Mouse (Mus musculus) CH12.LX (cell line): Measurements from ENCODE around the gene 1700042G07Rik. TPM values are rescaled to one million over a fixed set of nuclear protein-coding genes. Genes with fewer than 3 reads are reported as not detected.

Experiments
- DNase-seq: peaks from one replicate; pipeline ENCODE4 v3.0.0-alpha.2; 2013; ENCODE audit errors: extremely low read depth
- H3K27ac ChIP-seq: 2 replicates; pipeline ENCODE4 v1.5.1; 2012; ENCODE audit warnings: low read depth, mild to moderate bottlenecking, control low read depth, moderate library complexity; ENCODE audit not compliant: insufficient read depth
- H3K27me3 ChIP-seq: replicated peaks from 2 replicates; pipeline ENCODE3; 2012; ENCODE audit warnings: inconsistent platforms
- H3K36me3 ChIP-seq, 2 experiments: replicated peaks in 1 of 2; 2 replicates each; pipeline versions ENCODE3 to v1.6.1; 2012; ENCODE audit warnings: inconsistent platforms in 1 of 2, low read length in 1 of 2, mild to moderate bottlenecking in 1 of 2, mixed read lengths in 1 of 2, moderate library complexity in 1 of 2; ENCODE audit not compliant: control insufficient read depth in 1 of 2, insufficient read depth in 1 of 2
- H3K4me1 ChIP-seq, 2 experiments: 2 replicates each; pipeline ENCODE4 v1.6.1; 2012; ENCODE audit warnings: inconsistent platforms in 1 of 2, moderate library complexity in 1 of 2; ENCODE audit not compliant: insufficient read depth in 2 of 2, control insufficient read depth in 1 of 2
- H3K4me2 ChIP-seq: 2 replicates; pipeline ENCODE4 v1.6.1; 2012; ENCODE audit warnings: low read depth, mild to moderate bottlenecking, control low read depth; ENCODE audit not compliant: poor library complexity, insufficient read depth, severe bottlenecking
- H3K4me3 ChIP-seq, 3 experiments: fragments of 150-350 bp in 1 of 3; sonication (generic) in 1 of 3; replicated peaks in 1 of 3; 2 replicates each; pipeline versions ENCODE3 to v1.5.1; 2011 to 2012; ENCODE audit warnings: low read depth in 2 of 3, low read length in 2 of 3, mild to moderate bottlenecking in 2 of 3, moderate library complexity in 2 of 3, control low read depth in 1 of 3, improper control_type of control experiment in 1 of 3, inconsistent platforms in 1 of 3, mixed read lengths in 1 of 3; ENCODE audit not compliant: poor library complexity in 1 of 3
- H3K79me2 ChIP-seq: replicated peaks from 2 replicates; pipeline ENCODE4 v1.6.1; 2012; ENCODE audit warnings: mild to moderate bottlenecking, moderate library complexity; ENCODE audit not compliant: control insufficient read depth, poor library complexity, insufficient read depth, severe bottlenecking; ENCODE audit errors: extremely low read depth
- H3K9ac ChIP-seq: 2 replicates; pipeline ENCODE4 v1.6.1; 2012; ENCODE audit warnings: low read depth, mild to moderate bottlenecking, control low read depth, moderate library complexity; ENCODE audit not compliant: insufficient read depth
- H3K9me3 ChIP-seq: replicated peaks from 2 replicates; pipeline ENCODE3; 2012; ENCODE audit warnings: low read length, inconsistent platforms, mixed read lengths
- BHLHE40 ChIP-seq: IDR thresholded peaks from 2 replicates; pipeline ENCODE4 v1.6.1; 2011; ENCODE audit warnings: mild to moderate bottlenecking, low read depth, low read length, improper control_type of control experiment
- CHD1 ChIP-seq: IDR thresholded peaks from 2 replicates; pipeline ENCODE4 v1.6.1; 2012; ENCODE audit warnings: low read depth, low read length, improper control_type of control experiment, inconsistent platforms
- CHD2 ChIP-seq: IDR thresholded peaks from 2 replicates; pipeline ENCODE4 v1.6.1; 2011; ENCODE audit warnings: low read length, improper control_type of control experiment
- CTCF ChIP-seq, 2 experiments: IDR thresholded peaks in 1 of 2; conservative IDR thresholded peaks in 1 of 2; 2 replicates each; pipeline ENCODE4 v1.5.1; 2011 to 2012; ENCODE audit warnings: low read depth in 2 of 2, low read length in 2 of 2, improper control_type of control experiment in 1 of 2, inconsistent platforms in 1 of 2, mild to moderate bottlenecking in 1 of 2, moderate library complexity in 1 of 2
- ELF1 ChIP-seq: IDR thresholded peaks from 2 replicates; pipeline ENCODE4 v1.6.1; 2014; ENCODE audit warnings: low read depth, mild to moderate bottlenecking, inconsistent platforms, low read length, improper control_type of control experiment
- ETS1 ChIP-seq: conservative IDR thresholded peaks from 2 replicates; pipeline ENCODE4 v1.6.1; 2012; ENCODE audit warnings: low read depth, mild to moderate bottlenecking, inconsistent platforms, low read length, improper control_type of control experiment, moderate library complexity
- HCFC1 ChIP-seq: IDR thresholded peaks from 2 replicates; pipeline ENCODE4 v1.6.1; 2012; ENCODE audit warnings: low read depth, mild to moderate bottlenecking, inconsistent platforms, low read length, improper control_type of control experiment
- IRF4 ChIP-seq: IDR thresholded peaks from 2 replicates; pipeline ENCODE4 v1.6.1; 2014; ENCODE audit warnings: low read depth, mild to moderate bottlenecking, inconsistent platforms, low read length, improper control_type of control experiment
- JUN ChIP-seq: IDR thresholded peaks from 2 replicates; pipeline ENCODE4 v1.6.1; 2011; ENCODE audit warnings: low read depth, mild to moderate bottlenecking, low read length, improper control_type of control experiment, moderate library complexity; ENCODE audit not compliant: insufficient read depth
- JUND ChIP-seq: conservative IDR thresholded peaks from 2 replicates; pipeline ENCODE4 v1.6.1; 2011; ENCODE audit warnings: low read depth, low read length, improper control_type of control experiment
- KAT2A ChIP-seq: IDR thresholded peaks from 2 replicates; pipeline ENCODE4 v1.6.1; 2012; ENCODE audit warnings: low read length, improper control_type of control experiment, inconsistent platforms; ENCODE audit not compliant: insufficient replicate concordance
- MAX ChIP-seq: IDR thresholded peaks from 2 replicates; pipeline ENCODE4 v1.6.1; 2011; ENCODE audit warnings: low read length, improper control_type of control experiment
- MAZ ChIP-seq: IDR thresholded peaks from 2 replicates; pipeline ENCODE4 v1.6.1; 2012; ENCODE audit warnings: low read depth, mild to moderate bottlenecking, inconsistent platforms, low read length, improper control_type of control experiment, moderate library complexity
- MEF2A ChIP-seq: IDR thresholded peaks from 2 replicates; pipeline ENCODE4 v1.6.1; 2014; ENCODE audit warnings: low read depth, mild to moderate bottlenecking, inconsistent platforms, low read length, improper control_type of control experiment, borderline replicate concordance
- MXI1 ChIP-seq: IDR thresholded peaks from 2 replicates; pipeline ENCODE4 v1.6.1; 2011; ENCODE audit warnings: mild to moderate bottlenecking, low read depth, low read length, improper control_type of control experiment
- MYC ChIP-seq: IDR thresholded peaks from 2 replicates; pipeline ENCODE4 v1.6.1; 2011; ENCODE audit warnings: low read depth, mild to moderate bottlenecking, improper control_type of control experiment, low read length
- NRF1 ChIP-seq: IDR thresholded peaks from 2 replicates; pipeline ENCODE4 v1.6.1; 2014; ENCODE audit warnings: low read depth, mild to moderate bottlenecking, inconsistent platforms, low read length, improper control_type of control experiment, moderate library complexity
- PAX5 ChIP-seq: IDR thresholded peaks from 2 replicates; pipeline ENCODE4 v1.6.1; 2012; ENCODE audit warnings: low read length, inconsistent platforms, mixed read lengths
- POLR2A ChIP-seq: IDR thresholded peaks from 2 replicates; pipeline ENCODE4 v1.6.1; 2011; ENCODE audit warnings: low read depth, mild to moderate bottlenecking, improper control_type of control experiment, low read length
- RAD21 ChIP-seq: IDR thresholded peaks from 2 replicates; pipeline ENCODE4 v1.6.1; 2011; ENCODE audit warnings: low read depth, mild to moderate bottlenecking, low read length, improper control_type of control experiment, moderate library complexity
- RCOR1 ChIP-seq: conservative IDR thresholded peaks from 2 replicates; pipeline ENCODE4 v1.6.1; 2012; ENCODE audit warnings: low read depth, mild to moderate bottlenecking, inconsistent platforms, low read length, improper control_type of control experiment
- SIN3A ChIP-seq: IDR thresholded peaks from 2 replicates; pipeline ENCODE4 v1.6.1; 2012; ENCODE audit warnings: low read length, improper control_type of control experiment, inconsistent platforms
- TBP ChIP-seq: conservative IDR thresholded peaks from 2 replicates; pipeline ENCODE4 v1.6.1; 2011; ENCODE audit warnings: low read depth, low read length, improper control_type of control experiment
- TCF12 ChIP-seq: IDR thresholded peaks from 2 replicates; pipeline ENCODE4 v1.6.1; 2014; ENCODE audit warnings: low read depth, mild to moderate bottlenecking, inconsistent platforms, low read length, improper control_type of control experiment
- USF1 ChIP-seq: IDR thresholded peaks from 2 replicates; pipeline ENCODE4 v1.6.1; 2014; ENCODE audit warnings: low read depth, mild to moderate bottlenecking, inconsistent platforms, low read length, improper control_type of control experiment
- USF2 ChIP-seq: conservative IDR thresholded peaks from 2 replicates; pipeline ENCODE4 v1.6.1; 2011; ENCODE audit warnings: low read depth, low read length, improper control_type of control experiment
- ZC3H11A ChIP-seq: IDR thresholded peaks from 2 replicates; pipeline ENCODE4 v1.6.1; 2012; ENCODE audit warnings: low read depth, mild to moderate bottlenecking, inconsistent platforms, low read length, improper control_type of control experiment
- ZMIZ1 ChIP-seq: IDR thresholded peaks from 2 replicates; pipeline ENCODE4 v1.6.1; 2012; ENCODE audit warnings: low read depth, mild to moderate bottlenecking, inconsistent platforms, low read length, improper control_type of control experiment
- ZNF384 ChIP-seq: IDR thresholded peaks from 2 replicates; pipeline ENCODE4 v1.6.1; 2012; ENCODE audit warnings: low read depth, low read length, improper control_type of control experiment, inconsistent platforms
- dilution Hi-C: fragments of 300-500 bp; cut with MboI; formaldehyde crosslinking; loops from 2 replicates; pipeline ENCODE4 v1.14.3; 2020; ENCODE audit warnings: low sequenced_read_pairs; ENCODE audit not compliant: extremely low pct_unique_long_range_greater_than_20kb, extremely low pct_ligation_motif_present
- in situ Hi-C: fragments of 300-500 bp; cut with MboI; formaldehyde crosslinking; loops from 3 replicates; pipeline ENCODE4 v1.14.3; 2019; ENCODE audit warnings: low sequenced_read_pairs, low pct_ligation_motif_present, low pct_unique_long_range_greater_than_20kb, mixed read lengths
- polyA plus RNA-seq: library from polyadenylated mRNA; unstranded; fragments of >175 nt; gene quantifications from 2 replicates; pipeline ENCODE4 v1.2.1, GENCODE M21; 2012; ENCODE audit warnings: low read depth; ENCODE audit not compliant: insufficient read length
- total RNA-seq, 2 experiments: library from RNA; depleted of rRNA; stranded (reverse); fragments of 300-350 nt in 1 of 2; fragments of >200 nt in 1 of 2; gene quantifications; 2 replicates each; pipeline ENCODE4 v1.2.3; 2012 to 2014

Gene 1700042G07Rik
- total RNA-seq (2012; rRNA removed) = not detected in 2 replicates
- total RNA-seq (2014; rRNA removed) = not detected in 2 replicates
- not detected in 2 replicates for polyA plus RNA-seq

DNA sequence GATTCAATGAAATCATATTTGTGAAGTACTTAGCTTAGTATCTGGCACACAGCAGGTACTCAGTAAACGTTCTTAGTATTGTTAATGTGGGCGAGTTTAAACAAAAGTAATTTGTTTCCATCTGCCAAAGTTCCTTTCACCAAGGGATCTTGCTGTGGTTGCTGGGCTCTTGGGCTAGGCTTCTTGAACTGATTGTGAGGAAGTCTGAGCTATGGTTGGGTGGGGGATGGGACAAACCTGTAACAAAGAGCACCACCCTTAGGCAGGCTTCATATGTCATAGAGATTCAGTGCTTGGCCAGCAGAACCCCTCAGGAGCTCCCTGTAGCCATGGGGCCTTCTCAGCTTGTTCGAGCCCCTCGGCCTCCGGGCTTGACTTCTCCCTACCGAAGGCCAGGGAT lies at the start of gene 1700042G07Rik, which contains the start of gene Gm49337:
Gene 1700042G07Rik, plus strand, starts transcription at position 301 of the 400 bp plus-strand sequence.
Gene Gm49337, plus strand, starts transcription at position 313 of the 400 bp plus-strand sequence.
- no peak within 1 kb of the TSS for H3K9ac ChIP-seq
- H3K9me3 ChIP-seq = no peaks in the 10 kb centered on the region
- in situ Hi-C loops = loop anchor here (5.0 to 25.0 kb wide), 3 partner anchors 94 to 639 kb away; partner anchors contain the start of genes Hpdl, Mutyh and Toe1
- H3K36me3 ChIP-seq = no peaks in the 10 kb centered on the region
- peaks cover 21 to 39% of the 10 kb centered on the region in 2 experiments for H3K4me1 ChIP-seq
- no peak within 1 kb of the TSS for H3K4me3 ChIP-seq
- H3K27me3 ChIP-seq = no peaks in the 10 kb centered on the region
- TF ChIP-seq MEF2A (no peak), MAZ (no peak), KAT2A (no peak), TBP (no peak), RCOR1 (no peak), SIN3A (no peak), MYC (no peak), PAX5 (no peak), IRF4 (no peak), CHD1 (no peak), JUN (no peak), HCFC1 (no peak), MXI1 (no peak), POLR2A (no peak), CHD2 (no peak), CTCF (conservative IDR thresholded peaks at IDR 0.05 in 1 of 2, IDR thresholded peaks at IDR 0.05 in 1 of 2; ENCODE audit: low read depth in 2 of 2, low read length in 2 of 2) (no peak), RAD21 (no peak)
- TF ChIP-seq, all 38 proteins: peak for 0
- H3K27ac ChIP-seq = no peak within 1 kb of the TSS
- H3K79me2 ChIP-seq = no peaks in the 10 kb centered on the region
- H3K4me2 ChIP-seq = no peak within 1 kb of the TSS
- DNase-seq = no peak
- dilution Hi-C loops = no loop called here

DNA sequence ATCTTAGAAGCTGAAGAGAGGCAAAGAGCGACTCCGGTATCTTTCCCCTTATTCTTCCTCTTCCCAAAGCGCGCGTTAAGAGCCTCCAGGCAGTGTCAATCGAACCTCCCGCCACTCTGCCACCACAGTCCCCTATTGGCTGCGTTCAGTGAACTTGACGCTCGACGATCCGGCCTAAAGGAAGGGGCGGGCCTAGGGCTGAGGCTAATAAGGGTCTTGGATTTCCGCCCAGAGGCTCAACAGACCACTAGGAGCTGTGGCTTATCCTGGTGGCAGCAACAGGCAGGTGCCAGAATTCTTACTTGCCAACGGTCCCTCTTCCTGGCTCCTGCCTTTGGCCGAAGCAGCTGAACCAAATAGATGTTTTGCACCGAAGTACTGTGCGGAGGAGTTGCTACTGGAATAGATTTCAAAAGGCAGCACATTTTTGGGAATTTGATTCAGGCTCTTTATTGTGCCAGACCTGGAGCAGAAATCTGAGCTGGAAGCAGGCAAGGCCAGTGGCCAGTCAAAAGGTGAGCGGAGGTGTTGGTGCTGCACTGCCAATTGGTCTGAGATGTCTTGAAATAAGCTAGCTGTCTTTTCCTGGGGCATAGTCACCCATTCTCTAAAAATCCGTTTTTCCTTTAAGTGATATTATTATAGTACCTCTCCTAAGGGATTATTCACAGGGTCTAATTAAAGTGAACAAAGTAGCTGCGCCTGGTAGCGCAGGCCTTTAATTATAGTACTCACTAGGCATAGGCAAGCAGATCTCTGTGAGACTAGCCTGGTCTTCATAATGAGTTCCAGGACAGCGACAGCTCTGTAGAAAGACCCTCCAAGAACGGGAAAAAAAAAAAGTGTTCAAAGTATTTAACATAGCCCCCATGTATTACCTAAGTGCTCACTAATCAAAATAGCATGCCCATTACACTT lies 49.3 kb upstream of the 1700042G07Rik start, which contains the start of the genes Rad54l and Pomgnt1:
Gene Rad54l, minus strand, starts transcription at position 89 of the 918 bp plus-strand sequence.
Gene Pomgnt1, plus strand, starts transcription at position 239 of the 918 bp plus-strand sequence.
- Histone ChIP-seq H3K4me1 (peaks cover 3 to 17% of the 10 kb centered on the region in 2 experiments; a peak in 3 of 4 replicates), H3K4me2 (peak within 1 kb of the TSS; percentile 97), H3K36me3 (peaks cover 19 to 31% of the 10 kb centered on the region in 2 experiments), H3K9me3 (no peaks in the 10 kb centered on the region), H3K4me3 (peak within 1 kb of the TSS; percentile 70 to 100 (median 80)), H3K27me3 (no peaks in the 10 kb centered on the region), H3K27ac (no peak within 1 kb of the TSS), H3K79me2 (peaks cover 19% of the 10 kb centered on the region), H3K9ac (peak within 1 kb of the TSS; percentile 98)
- dilution Hi-C loops (no loop called here), in situ Hi-C loops (no loop called here)
- DNase-seq = peak; percentile 93
- TF ChIP-seq USF2 = no peak
- TF ChIP-seq ELF1 = peak; percentile 92
- peak; percentile 96 for TF ChIP-seq CHD2
- TF ChIP-seq CTCF (conservative IDR thresholded peaks at IDR 0.05 in 1 of 2, IDR thresholded peaks at IDR 0.05 in 1 of 2; ENCODE audit: low read depth in 2 of 2, low read length in 2 of 2) = no peak
- no peak for TF ChIP-seq RAD21
- TF ChIP-seq BHLHE40 = 0 out of 2 replicates have a peak, but pooled peaks have one; percentile 26
- no peak for TF ChIP-seq ZC3H11A
- TF ChIP-seq MYC = peak; percentile 76
- TF ChIP-seq TCF12 = peak; percentile 82
- TF ChIP-seq ZNF384 = no peak
- peak; percentile 71 for TF ChIP-seq ZMIZ1
- TF ChIP-seq PAX5 = no peak
- peak; percentile 100 for TF ChIP-seq SIN3A
- 0 out of 2 replicates have a peak, but pooled peaks have one; percentile 41 for TF ChIP-seq RCOR1
- TF ChIP-seq NRF1 = peak; percentile 46; the same call in 1 of the 2 replicates
- TF ChIP-seq ETS1 = no peak
- peak; percentile 51; the same call in 1 of the 2 replicates for TF ChIP-seq MAX
- TF ChIP-seq JUND = no peak
- TF ChIP-seq USF1 = no peak
- TF ChIP-seq IRF4 = peak; percentile 73
